Mouse (Mus musculus): ENCODE data around the gene Bloc1s1.
A peak's percentile ranks its signal among the peaks of the same experiment; 100 is the strongest.

DNA sequence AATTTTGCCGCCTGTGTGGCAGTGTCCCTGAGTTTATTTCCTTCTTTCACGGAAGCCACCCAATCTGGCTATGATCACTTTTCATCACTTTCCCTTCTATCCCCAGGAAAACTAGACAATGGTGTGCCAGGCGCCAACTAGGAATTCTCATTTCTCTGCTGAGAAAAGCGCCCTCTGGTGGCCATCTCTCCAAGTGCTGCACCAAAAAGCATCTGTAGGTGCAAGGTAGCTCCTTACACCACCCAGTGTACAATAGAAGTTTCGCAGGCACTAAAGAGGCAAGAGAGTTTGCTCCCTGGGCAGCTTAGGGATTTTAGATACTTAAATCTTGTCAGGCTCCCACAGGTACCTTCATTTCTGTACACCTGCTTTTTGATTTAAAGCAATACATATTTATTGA lies 10.6 kb downstream of the Bloc1s1 start:
- TF ChIP-seq CTCF (IDR thresholded peaks at IDR 0.05; ENCODE audit: low read depth, low read length) (peak; percentile 88), POLR2A (IDR thresholded peaks at IDR 0.05; ENCODE audit: borderline replicate concordance, low read depth, low read length) (no peak)
